Mouse (Mus musculus) cortical plate, adult 2 months (tissue): ENCODE measurements at regions not wholly inside any gene's neighbourhood (a gene's known extent, or its start where the extent isn't known, plus 50 kb on each side); places are given as distances from the start of the nearest gene placed in this dataset.

Source experiments
- CTCF ChIP-seq: fragments of 200-500 bp; IDR thresholded peaks from 2 replicates; pipeline ENCODE4 v1.5.1; 2011; ENCODE audit warnings: mild to moderate bottlenecking, control low read depth, low read length; ENCODE audit not compliant: insufficient read depth; ENCODE audit errors: extremely low read depth
- POLR2A ChIP-seq: fragments of 200-500 bp; IDR thresholded peaks from 2 replicates; pipeline ENCODE4 v1.6.1; 2011; ENCODE audit warnings: mild to moderate bottlenecking, low read length, control low read depth; ENCODE audit not compliant: insufficient read depth; ENCODE audit errors: extremely low read depth

DNA sequence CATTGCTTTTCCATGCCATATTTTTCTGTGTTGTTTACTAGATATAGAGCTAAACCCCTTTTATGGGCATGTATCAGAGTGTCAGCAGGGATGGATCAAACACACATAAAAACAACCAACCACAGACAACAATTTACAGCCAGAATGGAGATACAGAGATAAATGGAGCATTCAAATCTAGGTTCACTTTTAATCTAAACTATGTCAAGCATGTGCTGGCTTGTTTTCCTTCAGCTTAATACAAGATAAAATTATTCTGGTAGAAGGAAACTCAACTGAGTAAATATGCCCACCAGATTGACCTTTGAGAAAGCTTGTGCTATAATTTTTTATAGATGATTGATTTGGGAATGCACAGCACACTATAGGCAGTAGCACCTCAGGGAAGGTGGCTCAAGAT lies 1199.7 kb downstream of the Cntnap5b start:
- TF ChIP-seq POLR2A (no peak), CTCF (no peak)
